Mouse (Mus musculus) right cerebral cortex, postnatal 36 days (tissue): ENCODE data around the gene Zfp987.
"Not testable (repeated sequence)": the region's sequence is repeated elsewhere in the genome, so short reads cannot be mapped to it uniquely, and the experiment has no call there.

Source experiments
- DNase-seq, 2 experiments: peaks; one replicate each; pipeline ENCODE4 v3.0.0; 2022; ENCODE audit warnings: low spot score in 2 of 2, mixed read lengths in 1 of 2

The Zfp987 gene

DNA sequence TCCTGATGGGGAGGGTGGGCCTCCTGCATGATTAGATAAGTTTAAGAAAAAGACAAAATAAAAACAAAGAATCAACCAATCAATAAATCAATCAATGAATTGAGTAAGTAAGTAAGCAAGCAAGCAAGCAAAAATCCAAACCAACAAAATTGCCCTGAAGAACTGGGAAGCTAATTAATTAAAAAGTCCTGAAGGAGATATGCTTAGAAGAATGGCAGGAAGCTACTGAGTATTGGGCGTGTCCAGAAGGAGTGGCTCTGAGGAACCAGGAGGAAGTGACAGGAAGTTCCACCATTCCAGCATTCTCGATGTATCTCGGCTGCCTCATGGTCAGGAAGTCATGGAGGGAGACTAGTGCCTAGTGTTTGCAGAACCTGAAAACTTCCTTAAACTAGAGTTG is at the start of gene Zfp987:
Gene Zfp987, plus strand, starts transcription at position 301 of the 400 bp plus-strand sequence.
- DNase-seq = not testable (repeated sequence)

DNA sequence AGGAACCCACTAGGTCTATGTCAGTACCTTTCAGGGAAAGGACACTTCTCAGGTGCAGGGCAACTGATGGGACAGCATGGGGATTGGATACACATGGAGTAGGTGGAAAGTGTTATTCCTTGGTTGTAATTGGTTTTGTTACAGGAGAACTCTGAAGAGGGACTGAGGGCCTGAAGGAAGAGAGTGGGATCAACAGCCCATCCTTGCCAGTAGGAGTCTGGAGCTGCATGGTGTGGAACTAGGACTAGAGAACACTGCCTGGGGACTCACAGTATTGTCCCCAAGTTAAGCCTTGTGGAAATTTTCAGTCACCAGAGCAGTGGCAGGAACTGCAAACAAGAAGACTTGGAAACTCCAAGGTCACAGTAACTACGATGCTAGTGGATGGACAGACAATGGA is 44.6 kb upstream of the Zfp987 start:
- DNase-seq = not testable (repeated sequence)

DNA sequence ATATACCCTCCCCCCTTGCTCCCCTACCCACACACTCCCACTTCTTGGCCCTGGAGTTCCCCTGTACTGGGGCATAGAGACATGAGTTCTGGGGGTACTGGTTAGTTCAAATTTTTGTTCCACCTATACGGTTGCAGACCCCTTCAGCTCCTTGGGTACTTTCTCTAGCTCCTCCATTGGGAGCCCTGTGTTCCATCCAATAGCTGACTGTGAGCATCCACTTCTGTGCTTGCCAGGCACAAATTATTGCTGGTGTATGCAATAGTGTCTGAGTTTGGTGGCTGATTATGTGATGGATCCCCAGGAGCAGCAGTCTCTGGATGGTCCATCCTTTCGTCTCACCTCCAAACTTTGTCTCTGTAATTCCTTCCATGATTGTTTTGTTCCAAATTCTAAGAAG is 43.7 kb upstream of the Zfp987 start:
- not testable (repeated sequence) for DNase-seq

DNA sequence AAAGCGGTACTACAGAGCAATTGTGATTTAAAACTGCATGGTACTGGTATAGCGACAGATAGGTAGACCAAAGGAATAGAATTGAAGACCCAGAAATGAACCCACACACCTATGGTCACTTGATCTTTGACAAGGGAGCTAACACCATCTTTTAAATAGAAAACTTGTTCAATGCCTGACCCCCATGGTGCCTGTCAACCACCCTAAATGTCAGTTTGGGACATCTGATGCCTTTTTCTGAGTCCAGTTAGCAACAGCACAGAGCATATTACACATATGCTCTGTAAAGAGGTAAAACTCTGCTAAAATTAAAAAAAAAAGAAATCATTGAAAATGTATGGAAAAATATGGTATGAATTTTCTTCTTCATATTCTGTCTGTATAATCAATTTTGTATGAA is 41.8 kb upstream of the Zfp987 start:
- DNase-seq = no peak

DNA sequence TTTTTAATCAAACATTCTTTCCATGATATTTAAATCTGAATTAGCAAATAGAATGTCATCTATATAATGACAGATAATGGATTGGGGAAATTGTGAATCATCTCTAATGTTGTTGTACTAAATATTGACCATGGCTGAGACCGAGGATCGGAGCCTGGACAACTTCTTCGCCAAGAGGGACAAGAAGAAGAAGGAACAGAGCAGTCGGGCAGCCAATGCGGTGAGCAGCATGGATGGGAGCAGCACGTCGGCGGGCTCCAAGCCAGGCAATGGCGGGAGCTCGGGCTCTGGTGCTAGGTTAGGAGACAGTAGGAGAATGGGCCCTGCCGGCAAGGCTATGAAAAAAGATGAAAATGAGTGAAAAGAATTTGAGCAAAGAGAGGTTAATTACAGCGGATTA is 38.5 kb upstream of the Zfp987 start:
- not testable (repeated sequence) for DNase-seq

DNA sequence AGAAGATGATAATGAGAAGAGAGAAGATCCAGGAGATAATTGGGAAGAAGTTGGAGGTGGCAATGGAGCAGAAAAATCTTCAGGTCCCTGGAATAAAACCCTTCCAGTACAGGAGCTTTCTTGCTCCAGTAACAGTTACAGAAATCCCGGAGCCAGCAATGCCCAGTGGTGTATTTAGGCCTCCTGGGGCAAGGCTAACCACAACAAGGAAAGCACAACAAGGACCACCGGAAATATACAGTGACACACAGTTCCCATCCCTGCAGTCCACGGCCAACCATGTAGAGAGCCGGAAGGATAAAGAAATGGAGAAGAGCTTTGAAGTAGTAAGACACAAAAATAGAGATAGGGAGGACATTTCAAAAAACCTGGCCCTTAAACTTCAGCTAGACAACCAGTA is 38.0 kb upstream of the Zfp987 start:
- not testable (repeated sequence) for DNase-seq

DNA sequence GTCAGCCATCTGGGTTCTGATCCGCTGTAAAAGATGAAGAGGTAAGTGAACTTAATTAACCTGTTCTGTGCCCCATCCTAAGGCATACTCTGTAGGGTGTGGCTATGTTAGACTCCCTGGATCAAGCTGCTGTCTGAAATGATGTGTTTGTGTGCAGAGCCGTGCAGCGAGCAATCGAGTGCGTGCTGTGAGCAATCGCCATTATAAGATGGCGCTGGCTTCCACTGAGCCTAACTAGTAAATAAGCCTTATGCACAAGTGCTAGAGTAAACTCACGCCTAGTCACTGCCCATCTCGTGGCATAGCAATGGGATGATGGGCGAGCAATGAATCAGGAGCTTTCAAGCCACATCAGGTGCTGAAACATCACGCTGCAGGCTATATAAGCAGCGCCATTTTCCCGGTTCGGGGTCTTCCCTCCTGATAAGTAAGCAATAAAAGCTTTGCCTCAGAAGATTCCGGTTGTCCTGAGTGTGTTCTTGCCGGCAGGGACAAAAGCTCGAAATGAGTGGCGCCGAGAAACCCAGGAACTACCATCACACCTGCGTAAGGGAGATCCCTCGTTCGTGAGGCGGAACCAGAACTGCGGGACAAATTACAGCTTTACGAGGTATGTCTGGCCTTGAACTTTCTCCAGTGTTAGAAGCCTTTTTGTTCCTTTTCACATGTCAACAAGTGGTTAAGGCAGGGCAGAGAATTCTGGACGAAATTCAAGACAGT is 37.0 kb upstream of the Zfp987 start:
- not testable (repeated sequence) for DNase-seq

DNA sequence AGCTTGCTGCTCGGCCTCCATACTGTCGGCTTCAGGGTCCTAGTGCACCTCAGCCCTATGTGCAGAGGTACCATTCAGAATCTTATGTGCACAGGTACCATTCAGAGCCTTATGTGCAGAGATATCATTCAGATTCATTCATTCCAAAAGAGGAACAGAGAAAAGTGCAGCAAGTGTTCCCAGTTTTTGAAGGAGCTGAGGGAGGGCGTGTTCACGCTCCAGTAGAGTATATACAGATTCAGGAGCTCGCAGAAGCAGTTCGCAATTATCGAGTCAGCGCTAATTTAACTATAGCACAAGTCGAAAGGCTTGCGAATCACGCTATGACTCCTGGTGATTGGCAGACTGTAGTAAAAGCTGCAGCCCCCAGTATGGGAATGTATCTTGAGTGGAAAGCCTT is 36.0 kb upstream of the Zfp987 start:
- not testable (repeated sequence) for DNase-seq

DNA sequence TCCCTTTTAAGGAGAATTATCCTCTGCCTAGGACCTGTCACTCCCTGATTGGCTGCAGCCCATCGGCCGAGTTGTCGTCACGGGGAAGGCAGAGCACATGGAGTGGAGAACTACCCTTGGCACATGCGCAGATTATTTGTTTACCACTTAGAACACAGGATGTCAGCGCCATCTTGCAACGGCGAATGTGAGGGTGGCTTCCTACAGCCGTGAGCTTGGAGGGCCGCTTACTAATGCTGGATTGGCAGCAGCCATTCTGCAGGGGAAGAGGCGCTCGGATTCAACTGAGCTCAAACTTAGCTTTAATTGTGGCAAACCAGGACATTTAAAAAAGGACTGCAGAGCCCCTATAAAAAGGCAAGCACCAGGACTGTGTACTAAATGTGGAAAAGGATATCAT is 35.1 kb upstream of the Zfp987 start:
- not testable (repeated sequence) for DNase-seq

DNA sequence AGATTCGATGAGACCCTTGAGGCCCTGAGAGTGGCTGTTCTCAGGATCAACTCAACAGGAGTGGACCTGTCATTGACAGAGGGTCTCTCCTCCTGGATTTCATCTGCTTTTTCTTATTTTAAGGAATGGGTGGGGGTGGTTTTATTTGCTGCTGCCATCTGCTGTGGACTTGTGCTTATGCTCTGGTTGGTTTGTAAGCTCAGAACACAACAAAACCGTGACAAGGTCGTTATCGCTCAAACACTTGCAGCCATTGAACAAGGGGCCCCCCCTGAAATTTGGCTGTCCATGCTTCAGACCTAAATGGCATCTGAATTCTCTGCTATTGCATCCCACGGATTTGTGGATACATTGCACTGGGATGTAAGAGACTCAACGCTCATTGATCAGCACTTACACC is 34.1 kb upstream of the Zfp987 start:
- DNase-seq = not testable (repeated sequence)

DNA sequence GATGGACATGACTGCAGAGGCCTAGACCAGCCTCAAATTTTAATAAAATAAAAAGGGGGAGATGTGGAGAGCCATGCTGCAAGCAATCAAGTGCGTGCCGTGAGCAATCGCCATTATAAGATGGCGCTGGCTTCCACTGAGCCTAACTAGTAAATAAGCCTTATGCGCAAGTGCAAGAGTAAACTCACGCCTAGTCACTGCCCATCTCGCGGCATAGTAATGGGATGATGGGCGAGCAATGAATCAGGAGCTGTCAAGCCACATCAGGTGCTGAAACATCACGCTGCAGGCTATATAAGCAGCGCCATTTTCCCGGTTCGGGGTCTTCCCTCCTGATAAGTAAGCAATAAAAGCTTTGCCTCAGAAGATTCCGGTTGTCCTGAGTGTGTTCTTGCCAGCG is 33.5 kb upstream of the Zfp987 start:
- not testable (repeated sequence) for DNase-seq

DNA sequence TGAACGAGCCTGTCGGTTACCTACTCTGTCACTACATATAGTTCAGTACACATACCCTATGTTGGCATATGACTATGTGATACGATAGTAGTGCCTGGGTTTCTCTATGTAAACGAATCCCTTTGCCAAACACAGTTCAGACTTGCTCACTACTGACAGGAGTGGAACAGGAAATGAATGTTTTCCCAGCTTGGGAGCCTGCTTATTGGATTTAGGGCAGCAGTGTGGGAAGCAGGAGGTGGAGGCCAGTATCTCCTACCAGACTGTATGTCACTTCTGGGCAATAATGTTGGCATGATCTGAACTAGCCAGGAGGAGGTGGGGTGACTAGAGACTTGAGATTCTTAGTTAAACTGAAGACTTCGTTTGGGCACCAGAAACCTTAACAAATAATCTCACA is 32.3 kb upstream of the Zfp987 start:
- DNase-seq = not testable (repeated sequence)

DNA sequence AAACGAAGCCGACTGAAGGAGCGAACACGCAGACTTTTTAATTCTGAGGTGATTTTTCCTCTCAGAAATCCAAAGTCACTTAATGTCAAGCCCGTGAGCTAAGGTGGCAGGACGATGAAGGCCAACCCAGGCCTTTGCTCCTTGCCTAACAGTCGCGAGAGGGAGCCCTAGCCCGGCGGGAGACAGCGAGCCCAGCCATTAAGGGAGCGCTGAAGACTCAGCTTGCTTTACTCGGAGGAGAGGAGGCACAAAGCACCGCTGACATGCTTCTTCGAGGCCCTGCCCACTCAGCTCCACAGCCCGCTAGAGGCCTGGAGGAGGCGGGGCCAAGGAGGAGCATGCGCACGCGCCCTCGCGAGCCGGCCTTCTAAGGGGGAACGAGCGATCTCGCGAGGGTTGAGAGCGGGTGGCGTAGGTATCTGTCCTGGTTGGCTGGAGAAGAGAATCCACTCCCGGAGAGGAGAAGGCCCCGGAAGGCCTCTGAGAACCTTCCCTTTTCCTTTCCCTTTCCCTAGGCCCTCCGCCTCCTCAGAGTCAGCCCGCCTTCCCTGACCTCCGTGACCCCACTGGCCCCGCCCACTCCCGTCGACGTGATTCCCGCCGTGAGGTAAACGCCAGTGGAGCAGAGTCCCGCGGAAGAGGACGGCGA is 30.0 kb upstream of the Zfp987 start:
- not testable (repeated sequence) for DNase-seq

DNA sequence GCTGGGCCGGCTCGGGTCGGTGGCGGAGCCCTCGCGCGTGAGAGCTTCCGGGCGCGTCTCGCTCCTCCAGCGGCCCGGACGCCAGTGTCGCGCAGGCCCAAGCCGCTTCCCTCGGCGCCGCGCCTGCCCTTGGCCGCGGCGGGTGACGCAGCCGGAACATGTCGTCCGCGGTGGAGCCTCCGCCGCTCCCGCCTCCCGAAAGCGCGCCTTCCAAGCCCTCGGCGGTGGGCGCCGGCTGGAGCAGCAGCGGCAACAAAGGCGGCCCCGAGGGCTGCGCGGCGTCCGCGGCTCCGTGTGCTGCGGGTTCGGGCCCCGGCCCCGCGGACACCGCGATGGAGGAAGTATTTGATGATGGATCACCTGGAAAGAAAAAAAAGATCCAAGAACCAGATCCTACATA is 29.5 kb upstream of the Zfp987 start:
- not testable (repeated sequence) for DNase-seq

DNA sequence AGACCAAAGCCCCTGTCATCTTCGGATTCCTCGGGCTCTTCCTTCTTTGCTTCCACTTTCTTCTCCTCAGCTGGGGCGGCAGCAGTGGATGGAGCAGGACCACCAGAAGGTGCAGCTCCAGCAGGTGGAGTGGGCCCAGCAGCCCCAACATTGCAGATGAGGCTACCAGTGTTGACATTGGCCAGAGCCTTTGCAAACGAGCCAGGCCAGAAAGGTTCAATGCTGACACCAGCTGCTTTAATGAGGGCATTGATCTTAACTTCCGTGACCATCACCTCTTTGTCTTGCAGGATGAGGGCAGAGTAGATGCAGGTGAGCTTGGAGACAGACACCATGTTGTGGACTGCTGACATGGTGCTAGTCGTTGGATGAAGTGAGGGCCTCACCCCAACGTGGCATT is 23.8 kb upstream of the Zfp987 start:
- DNase-seq = not testable (repeated sequence)

DNA sequence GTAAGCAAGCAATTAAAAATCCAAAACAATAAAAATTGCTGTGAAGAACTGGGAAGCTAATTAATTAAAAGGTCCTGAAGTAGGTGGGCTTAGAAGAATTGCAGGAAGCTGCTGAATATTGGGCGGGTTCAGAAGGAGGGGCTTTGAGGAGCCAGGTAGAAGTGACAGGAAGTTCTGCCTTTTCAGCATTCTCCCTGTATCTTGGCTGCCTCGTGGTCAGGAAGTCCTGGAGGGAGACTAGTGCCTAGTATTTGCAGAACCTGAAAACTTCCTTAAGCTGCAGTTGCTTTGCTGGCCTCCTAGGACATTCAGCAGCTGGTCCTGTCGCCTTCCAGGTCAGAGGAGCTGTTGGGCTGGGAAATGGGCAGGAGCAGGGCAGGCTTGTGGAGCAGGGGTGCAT is 4.3 kb downstream of the Zfp987 start:
- DNase-seq = not testable (repeated sequence)

DNA sequence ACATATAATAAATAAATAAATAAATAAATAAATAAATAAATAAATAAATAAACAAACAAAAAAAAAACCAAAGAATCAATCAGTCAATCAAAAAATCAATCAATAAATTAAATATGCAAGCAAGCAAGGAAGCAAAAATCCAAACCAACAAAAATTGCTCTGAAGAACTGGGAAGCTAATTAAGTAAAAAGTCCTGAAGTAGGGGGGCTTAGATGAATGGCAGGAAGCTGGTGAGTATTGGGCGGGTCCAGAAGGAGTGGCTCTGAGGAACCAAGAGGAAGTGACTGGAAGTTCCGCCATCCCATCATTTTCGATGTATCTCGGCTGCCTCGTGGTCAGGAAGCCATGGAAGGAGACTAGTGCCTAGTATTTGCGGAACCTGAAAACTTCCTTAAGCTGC is 59.4 kb downstream of the Zfp987 start, which contains the start of gene Zfp600:
Gene Zfp600, plus strand, starts transcription at position 301 of the 400 bp plus-strand sequence.
- DNase-seq = not testable (repeated sequence)

DNA sequence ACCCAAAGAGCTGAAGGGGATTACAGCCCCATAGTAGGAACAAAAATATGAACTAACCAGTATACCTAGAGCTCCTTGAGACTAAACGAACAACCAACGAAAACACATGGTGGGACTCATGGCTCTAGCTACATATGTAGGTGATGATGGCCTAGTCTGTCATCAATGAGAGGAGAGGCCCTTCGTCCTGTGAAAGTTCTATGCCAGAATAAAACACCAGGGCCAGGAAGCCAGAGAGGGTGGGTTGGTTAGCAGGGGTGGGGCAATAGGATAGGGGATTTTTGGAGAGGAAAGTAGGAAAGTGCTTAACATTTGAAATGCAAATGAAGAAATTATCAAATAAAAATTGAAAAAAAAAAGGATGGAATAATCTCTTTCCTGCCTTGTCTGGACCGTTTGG is 65.8 kb downstream of the Zfp987 start:
- DNase-seq = not testable (repeated sequence)

DNA sequence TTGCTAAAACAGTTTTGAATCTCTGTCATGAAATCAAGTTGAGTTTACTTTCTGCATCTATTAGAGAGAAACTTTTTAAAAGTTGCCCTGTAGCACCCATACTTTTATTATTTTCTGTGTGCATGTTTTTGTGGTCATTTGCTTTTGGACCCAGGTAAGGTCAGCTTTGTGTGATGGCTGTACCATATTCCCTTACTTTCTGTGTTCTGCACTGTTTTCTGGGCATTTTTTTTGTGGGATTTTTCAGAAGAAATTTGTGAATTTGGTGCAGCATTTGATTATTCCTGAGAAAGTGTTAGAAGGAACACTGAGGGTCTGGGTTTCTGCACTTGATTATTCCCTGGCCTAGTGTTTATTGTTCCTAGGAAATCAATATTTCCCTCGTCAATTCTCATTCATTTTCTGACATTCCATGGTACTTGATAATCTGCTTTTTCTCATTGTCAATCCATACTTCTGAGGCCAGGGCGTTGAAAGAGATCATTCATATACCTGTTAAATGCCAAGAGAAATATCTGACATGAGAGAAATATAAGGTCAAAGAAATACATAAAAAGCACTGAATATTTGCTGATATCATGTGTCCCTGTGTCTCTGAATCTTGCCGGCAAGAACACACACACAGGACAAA is 70.2 kb downstream of the Zfp987 start:
- not testable (repeated sequence) for DNase-seq

DNA sequence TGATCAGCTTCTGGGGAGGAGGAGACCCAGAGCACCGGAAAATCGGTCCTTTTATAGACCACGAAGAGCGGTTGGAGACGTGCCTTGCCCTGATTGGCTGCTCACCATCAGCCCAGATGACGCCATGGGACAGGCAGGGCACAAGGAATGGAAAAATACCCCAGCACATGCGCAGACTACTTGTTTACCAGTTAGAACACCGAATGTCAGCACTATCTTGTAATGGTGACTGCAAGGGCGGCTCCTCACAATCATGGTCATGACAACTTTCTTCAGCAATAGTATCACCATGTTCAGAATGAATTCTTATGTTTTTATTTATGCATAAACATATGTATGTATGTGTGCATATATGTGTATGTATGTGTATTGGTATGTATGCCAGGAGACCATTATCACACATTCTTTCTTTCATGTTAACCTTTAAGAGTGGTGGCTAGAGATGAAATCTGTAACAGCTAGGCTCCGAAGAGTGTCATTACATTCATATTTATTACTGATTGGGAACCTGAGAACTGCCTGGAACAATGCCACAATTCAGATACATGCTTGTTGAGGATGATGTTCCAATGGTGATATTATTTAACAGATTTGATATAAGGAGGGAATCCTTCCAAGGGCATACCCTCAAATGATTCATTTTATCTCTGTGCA is 70.9 kb downstream of the Zfp987 start:
- not testable (repeated sequence) for DNase-seq

DNA sequence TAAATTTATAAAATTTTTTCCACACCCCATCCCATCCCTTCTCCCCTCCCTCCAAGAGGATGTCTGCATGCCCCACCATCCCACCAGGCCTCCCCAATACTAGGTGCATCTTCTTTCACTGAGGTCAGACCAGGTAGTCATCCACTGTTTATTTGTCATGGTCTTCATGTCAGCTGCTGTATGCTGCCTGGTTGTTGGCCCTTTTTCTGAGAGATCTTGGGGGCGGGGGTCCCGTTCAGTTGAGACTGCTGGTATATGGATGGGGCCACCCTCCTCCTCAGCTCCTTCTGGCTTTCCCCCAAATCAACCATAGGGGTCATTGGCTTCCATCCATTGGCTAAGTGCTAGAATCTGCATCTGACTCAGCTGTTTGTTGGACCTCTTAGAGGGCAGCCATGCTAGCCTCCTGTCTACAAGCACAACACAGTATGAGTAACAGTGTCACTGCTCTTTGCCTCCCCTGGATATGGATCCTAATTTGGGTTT is 71.7 kb downstream of the Zfp987 start:
- not testable (repeated sequence) for DNase-seq
